In genomic region chr1:105663962-105664812, GRCm38 (mm10) we compare ENCODE assay signal across 7 mouse cellular contexts. TPM values are rescaled to one million over a fixed set of nuclear protein-coding genes. Genes with fewer than 3 reads are reported as not detected.
DNase-seq lines count a peak whose midpoint lies in the region; ATAC-seq and TF ChIP-seq lines count a peak whose summit lies in the region.

No protein-coding gene starts in this region.

- peak overlapping the region; percentile 86 for H3K4me2 ChIP-seq in forebrain, embryonic 14.5 days (ENCODE audit: low read length)
- H3K4me2 ChIP-seq in kidney, postnatal 0 days (ENCODE audit: low read length) = peak overlapping the region; percentile 97

- no peak for TF ChIP-seq POLR2A in bone marrow, adult 2 months (IDR thresholded peaks at IDR 0.05; ENCODE audit: borderline replicate concordance, control insufficient read depth, low read depth, low read length)
- no peak for TF ChIP-seq POLR2A in thymus, adult 2 months (IDR thresholded peaks at IDR 0.05; ENCODE audit: control insufficient read depth, extremely low read depth, insufficient read depth, low read length, poor library complexity)

- DNase-seq in ovary, postnatal 14 days (ENCODE audit: low spot score) = peak; percentile 1
- DNase-seq in ovary, adult 18-20 months (ENCODE audit: low spot score) = no peak
- DNase-seq in forebrain, embryonic 14.5 days (ENCODE audit: low spot score) = peak; percentile 32
- DNase-seq in kidney, postnatal 0 days (ENCODE audit: low spot score) = peak; percentile 8
- peak; percentile 27 for DNase-seq in mesoderm, embryonic 11.5 days (ENCODE audit: low read depth, low spot score)
- peak; percentile 33 for DNase-seq in thymus, adult 2 months

- no peaks in the 10 kb centered on the region for H3K27me3 ChIP-seq in forebrain, embryonic 14.5 days (replicated peaks; ENCODE audit: control insufficient read depth, insufficient read depth, low read length)
- H3K27me3 ChIP-seq in kidney, postnatal 0 days (ENCODE audit: insufficient read depth, low read length) = no peaks in the 10 kb centered on the region
- no peaks in the 10 kb centered on the region for H3K27me3 ChIP-seq in thymus, adult 2 months (ENCODE audit: control insufficient read depth, insufficient read depth, low read length)

- H3K36me3 ChIP-seq in forebrain, embryonic 14.5 days (ENCODE audit: control insufficient read depth, insufficient read depth, low read length) = 0 out of 2 replicates have a peak, but pooled peaks cover 3% of the 10 kb centered on the region
- no peaks in the 10 kb centered on the region for H3K36me3 ChIP-seq in kidney, postnatal 0 days (ENCODE audit: insufficient read depth, low read length)
- H3K36me3 ChIP-seq in thymus, adult 2 months (ENCODE audit: control insufficient read depth, insufficient read depth, low read length) = no peaks in the 10 kb centered on the region

- under 1% methylated on average over 68 of the region's 68 CpGs for WGBS in bone marrow, adult 2 months
- WGBS in forebrain, embryonic 14.5 days = under 1% methylated on average over 68 of the region's 68 CpGs
- under 1% methylated on average over 68 of the region's 68 CpGs for WGBS in kidney, postnatal 0 days
- under 1% methylated on average over 68 of the region's 68 CpGs for WGBS in thymus, adult 2 months

- H3K4me3 ChIP-seq in bone marrow, adult 2 months (replicated peaks; ENCODE audit: control insufficient read depth, low read depth, low read length) = peak overlapping the region; percentile 90
- H3K4me3 ChIP-seq in forebrain, embryonic 14.5 days (ENCODE audit: low read depth, low read length) = peak overlapping the region; percentile 94
- H3K4me3 ChIP-seq in kidney, postnatal 0 days (replicated peaks; ENCODE audit: low read depth, low read length) = peak overlapping the region; percentile 98
- H3K4me3 ChIP-seq in thymus, adult 2 months (ENCODE audit: control insufficient read depth, insufficient read depth, low read length) = peak overlapping the region; percentile 93

- ATAC-seq in forebrain, embryonic 14.5 days = 0 out of 2 replicates have a peak, but pooled peaks have one; percentile 0
- peak; percentile 14 for ATAC-seq in kidney, postnatal 0 days (replicated peaks; ENCODE audit: low FRiP score, low read depth)

- no peaks in the 10 kb centered on the region; the same call in 1 of the 2 replicates for H3K4me1 ChIP-seq in bone marrow, adult 2 months (ENCODE audit: control insufficient read depth, insufficient read depth, low read length)
- peaks cover 5% of the 10 kb centered on the region for H3K4me1 ChIP-seq in forebrain, embryonic 14.5 days (ENCODE audit: control insufficient read depth, insufficient read depth, low read length)
- H3K4me1 ChIP-seq in kidney, postnatal 0 days (replicated peaks; ENCODE audit: insufficient read depth, low read length) = peaks cover 4% of the 10 kb centered on the region; the same call in 1 of the 2 replicates
- peaks cover 5% of the 10 kb centered on the region for H3K4me1 ChIP-seq in thymus, adult 2 months (replicated peaks; ENCODE audit: control insufficient read depth, insufficient read depth, low read length)

- H3K9me3 ChIP-seq in forebrain, embryonic 14.5 days (replicated peaks; ENCODE audit: control insufficient read depth, low read length) = no peaks in the 10 kb centered on the region
- H3K9me3 ChIP-seq in kidney, postnatal 0 days (replicated peaks; ENCODE audit: low read length) = no peaks in the 10 kb centered on the region

- peak overlapping the region; percentile 90 for H3K9ac ChIP-seq in forebrain, embryonic 14.5 days (ENCODE audit: low read length)
- peak overlapping the region; percentile 95 for H3K9ac ChIP-seq in kidney, postnatal 0 days (ENCODE audit: low read depth, low read length)

- TF ChIP-seq CTCF in bone marrow, adult 2 months (IDR thresholded peaks at IDR 0.05; ENCODE audit: control insufficient read depth, insufficient read depth, low read length) = no peak
- TF ChIP-seq CTCF in kidney, postnatal 0 days (IDR thresholded peaks at IDR 0.05; ENCODE audit: low read depth) = no peak
- TF ChIP-seq CTCF in thymus, adult 2 months (IDR thresholded peaks at IDR 0.05; ENCODE audit: borderline replicate concordance, control insufficient read depth, extremely low read depth, insufficient read depth, low read length, poor library complexity) = no peak

- H3K27ac ChIP-seq in bone marrow, adult 2 months (ENCODE audit: control insufficient read depth, insufficient read depth, low read depth, low read length, poor library complexity) = peak overlapping the region; percentile 69
- peak overlapping the region; percentile 21 for H3K27ac ChIP-seq in forebrain, embryonic 14.5 days (ENCODE audit: low read depth, low read length)
- H3K27ac ChIP-seq in kidney, postnatal 0 days = peak overlapping the region; percentile 87
- H3K27ac ChIP-seq in thymus, adult 2 months (ENCODE audit: control insufficient read depth, insufficient read depth, low read length) = peak overlapping the region; percentile 10; the same call in 1 of the 2 replicates

RNA-seq across cellular contexts. Expression of gene Relch, which starts 0.5 kb away (rescaled TPM):
- 15.2 and 25.6 TPM in 2 replicates for polyA plus RNA-seq in bone marrow, adult 2 months (2011; ENCODE audit: insufficient read depth, insufficient read length, low replicate concordance, missing spikeins)
- polyA plus RNA-seq in forebrain, embryonic 14.5 days (2014; fragmentation: Nextera tagmentation; extraction: Ambion mirVana) = 32.0 and 40.4 TPM in 2 replicates
- polyA plus RNA-seq in kidney, postnatal 0 days (2015; fragmentation: Nextera tagmentation; extraction: Ambion mirVana) = 21.8 and 22.5 TPM in 2 replicates
- 40.4 and 41.4 TPM in 2 replicates for polyA plus RNA-seq in thymus, adult 2 months (2012; rRNA removed)

RNA-seq across cellular contexts. Expression of gene Pign, which starts 0.7 kb away (rescaled TPM):
- polyA plus RNA-seq in bone marrow, adult 2 months (2011; ENCODE audit: insufficient read depth, insufficient read length, low replicate concordance, missing spikeins) = 2.5 and 18.2 TPM in 2 replicates
- polyA plus RNA-seq in forebrain, embryonic 14.5 days (2014; fragmentation: Nextera tagmentation; extraction: Ambion mirVana) = 9.4 and 11.6 TPM in 2 replicates
- polyA plus RNA-seq in kidney, postnatal 0 days (2015; fragmentation: Nextera tagmentation; extraction: Ambion mirVana) = 8.4 and 9.6 TPM in 2 replicates
- 17.2 and 17.7 TPM in 2 replicates for polyA plus RNA-seq in thymus, adult 2 months (2012; rRNA removed)

Comparison
In these comparisons a context has a peak if more than half of its experiments do, and no peak if none do; other contexts are left out.
1. H3K27ac ChIP-seq: peak in every context shown above with its lines; median percentile 87 in kidney, postnatal 0 days; 69 in bone marrow, adult 2 months; 21 in forebrain, embryonic 14.5 days; 10 in thymus, adult 2 months.